ENCODE assay signal across 1 mouse cellular context in the genomic region with DNA sequence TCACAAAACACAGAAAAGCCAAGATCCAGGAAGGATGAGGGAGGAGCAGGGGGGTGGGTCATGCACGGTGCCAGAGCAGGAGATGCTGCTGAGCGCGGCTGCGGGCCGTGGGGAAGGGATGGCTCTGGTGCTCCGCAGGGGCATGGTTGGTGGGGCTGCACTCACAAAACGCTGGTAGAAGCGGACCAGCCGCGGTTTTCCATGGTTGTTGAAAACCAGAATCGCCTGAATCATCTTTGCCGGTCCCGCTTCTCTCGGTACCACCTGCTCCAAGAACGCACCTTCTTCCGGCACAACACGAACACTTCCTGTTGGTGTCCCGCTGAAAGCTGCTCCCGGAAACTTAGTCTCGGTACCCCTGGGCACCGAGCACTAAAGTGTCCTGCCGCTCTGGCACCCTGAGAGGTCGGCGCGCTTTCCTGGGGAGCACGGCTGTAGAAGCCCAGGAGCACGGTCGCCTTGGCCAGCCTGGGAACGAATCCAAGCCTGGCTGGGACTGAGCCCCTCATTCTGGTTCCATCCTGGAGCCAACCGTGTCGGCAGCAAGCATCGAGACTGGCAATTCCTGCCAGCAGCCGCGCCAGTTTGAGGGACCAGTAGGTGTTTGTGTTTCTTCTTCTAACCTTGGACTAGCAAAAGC.
TF ChIP-seq lines count a peak whose summit lies in the region.

TSS of gene Ap3s2 (minus strand) at position 306 of the 640 bp plus-strand sequence.

TF ChIP-seq in CH12.LX, 34 proteins besides CTCF, POLR2A, EP300 and RAD21 (continued from another document):
- no peak for TF ChIP-seq ZC3H11A (IDR thresholded peaks at IDR 0.05; ENCODE audit: low read depth, low read length)
- TF ChIP-seq BHLHE40 (IDR thresholded peaks at IDR 0.05; ENCODE audit: low read depth, low read length): no peak
- peak; percentile 59; the same call in 1 of the 2 replicates for TF ChIP-seq MEF2A (IDR thresholded peaks at IDR 0.05; ENCODE audit: borderline replicate concordance, low read depth, low read length)
- peak; percentile 85 for TF ChIP-seq TBP (conservative IDR thresholded peaks at IDR 0.05; ENCODE audit: low read depth, low read length)
- TF ChIP-seq SIN3A (IDR thresholded peaks at IDR 0.05; ENCODE audit: low read length): peak; percentile 98
- peak; percentile 77; the same call in 1 of the 2 replicates for TF ChIP-seq NELFE (IDR thresholded peaks at IDR 0.05; ENCODE audit: low read depth, low read length)
- peak; percentile 94 for TF ChIP-seq HCFC1 (IDR thresholded peaks at IDR 0.05; ENCODE audit: low read depth, low read length)
- peak; percentile 89 for TF ChIP-seq MAX (IDR thresholded peaks at IDR 0.05; ENCODE audit: low read length)
- TF ChIP-seq ZNF384 (IDR thresholded peaks at IDR 0.05; ENCODE audit: low read depth, low read length): no peak
- TF ChIP-seq MYC (IDR thresholded peaks at IDR 0.05; ENCODE audit: low read depth, low read length): peak; percentile 77
- no peak for TF ChIP-seq CHD1 (IDR thresholded peaks at IDR 0.05; ENCODE audit: low read depth, low read length)
- no peak for TF ChIP-seq JUND (conservative IDR thresholded peaks at IDR 0.05; ENCODE audit: low read depth, low read length)
- TF ChIP-seq PAX5 (IDR thresholded peaks at IDR 0.05; ENCODE audit: low read length): no peak
- TF ChIP-seq ZMIZ1 (IDR thresholded peaks at IDR 0.05; ENCODE audit: low read depth, low read length): peak; percentile 52; the same call in 1 of the 2 replicates
- TF ChIP-seq E2F4 (IDR thresholded peaks at IDR 0.05; ENCODE audit: insufficient replicate concordance, low read depth, low read length): no peak
- TF ChIP-seq MAFK (IDR thresholded peaks at IDR 0.05; ENCODE audit: insufficient replicate concordance, low read length): no peak
- TF ChIP-seq ETS1 (conservative IDR thresholded peaks at IDR 0.05; ENCODE audit: low read depth, low read length): no peak; the same call in 1 of the 2 replicates
- no peak; the same call in 1 of the 2 replicates for TF ChIP-seq JUN (IDR thresholded peaks at IDR 0.05; ENCODE audit: insufficient read depth, low read depth, low read length)
- no peak for TF ChIP-seq MAZ (IDR thresholded peaks at IDR 0.05; ENCODE audit: low read depth, low read length)
- 0 out of 2 replicates have a peak, but pooled peaks have one; percentile 47 for TF ChIP-seq RCOR1 (conservative IDR thresholded peaks at IDR 0.05; ENCODE audit: low read depth, low read length)
- peak; percentile 92 for TF ChIP-seq MXI1 (IDR thresholded peaks at IDR 0.05; ENCODE audit: low read depth, low read length)
